Mouse (Mus musculus) limb, embryonic 14.5 days (tissue): ENCODE data around the gene Ufc1. TPM values are rescaled to one million over a fixed set of nuclear protein-coding genes. Genes with fewer than 3 reads are reported as not detected.
A peak's percentile ranks its signal among the peaks of the same experiment; 100 is the strongest.

Experiments
- ATAC-seq: fragments of 200-750 bp; cut with Nextera tagmentation; 2 replicates; pipeline ENCODE4 v1.8.0; 2017; ENCODE audit warnings: low read depth, moderate number of reproducible peaks, moderate TSS enrichment; ENCODE audit not compliant: low FRiP score
- DNase-seq: peaks from one replicate; pipeline ENCODE4 v3.0.0-alpha.2; 2015; ENCODE audit warnings: low spot score
- H3K27ac ChIP-seq: fragments of 300-500 bp; sonication (generic); replicated peaks from 2 replicates; pipeline ENCODE4 v1.5.1; 2014; ENCODE audit warnings: low read depth, mild to moderate bottlenecking, low read length, moderate library complexity, mixed read lengths
- H3K27me3 ChIP-seq: fragments of 300-500 bp; sonication (generic); 2 replicates; pipeline ENCODE4 v1.6.1; 2014; ENCODE audit warnings: low read length, mixed read lengths; ENCODE audit not compliant: control insufficient read depth, insufficient read depth
- H3K36me3 ChIP-seq: fragments of 300-500 bp; sonication (generic); 2 replicates; pipeline ENCODE4 v1.6.1; 2014; ENCODE audit warnings: mild to moderate bottlenecking, low read length, moderate library complexity, mixed read lengths; ENCODE audit not compliant: control insufficient read depth, insufficient read depth
- H3K4me1 ChIP-seq: fragments of 300-500 bp; sonication (generic); 2 replicates; pipeline ENCODE4 v1.6.1; 2014; ENCODE audit warnings: antibody characterized with exemption, low read length, mixed read lengths; ENCODE audit not compliant: control insufficient read depth, insufficient read depth
- H3K4me2 ChIP-seq: fragments of 300-500 bp; sonication (generic); replicated peaks from 2 replicates; pipeline ENCODE4 v1.6.1; 2014; ENCODE audit warnings: low read depth, mild to moderate bottlenecking, low read length, moderate library complexity; ENCODE audit not compliant: severe bottlenecking
- H3K4me3 ChIP-seq: fragments of 300-500 bp; sonication (generic); replicated peaks from 2 replicates; pipeline ENCODE4 v1.5.1; 2014; ENCODE audit warnings: low read length
- H3K9ac ChIP-seq: fragments of 300-500 bp; sonication (generic); 2 replicates; pipeline ENCODE4 v1.6.1; 2014; ENCODE audit warnings: mild to moderate bottlenecking, low read depth, low read length, moderate library complexity; ENCODE audit not compliant: severe bottlenecking
- H3K9me3 ChIP-seq: fragments of 300-500 bp; sonication (generic); 2 replicates; pipeline ENCODE4 v1.6.1; 2016; ENCODE audit warnings: low read length; ENCODE audit not compliant: control insufficient read depth
- POLR2A ChIP-seq: fragments of 200-500 bp; IDR thresholded peaks from 2 replicates; pipeline ENCODE4 v1.8.0; 2012; ENCODE audit warnings: inconsistent platforms, mild to moderate bottlenecking, moderate library complexity, borderline replicate concordance; ENCODE audit not compliant: insufficient read depth, insufficient read length; ENCODE audit errors: extremely low read depth
- WGBS: fragments of 180-500 bp; shearing (Covaris S2); extraction: QIAGEN DNeasy Blood & Tissue Kit; methylation state at CpG from one replicate; pipeline ENCODE4 v1.1.7; 2014; 5-methylcytosine and 5-hydroxymethylcytosine counted together
- polyA plus RNA-seq, 2 experiments: library from polyadenylated mRNA; depleted of rRNA in 1 of 2; stranded (reverse) in 1 of 2; unstranded in 1 of 2; fragments of >200 nt; fragmentation: Nextera tagmentation in 1 of 2; extraction: Ambion mirVana in 1 of 2; gene quantifications; 2 replicates each; pipeline versions ENCODE4 v1.2.1 to v1.2.3; 2012 to 2014

Ufc1 gene
- polyA plus RNA-seq, 2 experiments = 60.9 to 133 TPM

- Histone ChIP-seq H3K9ac (no peak overlapping the region), H3K4me2 (no peak overlapping the region), H3K4me1 (peaks cover 6% of the 10 kb centered on the region), H3K27me3 (no peaks in the 10 kb centered on the region), H3K4me3 (no peak overlapping the region), H3K27ac (no peak overlapping the region), H3K9me3 (no peaks in the 10 kb centered on the region), H3K36me3 (no peaks in the 10 kb centered on the region)
- DNase-seq (no peak), ATAC-seq (no peak)
- 63% methylated on average over 3 of the region's 3 CpGs for WGBS
- no peak for TF ChIP-seq POLR2A
Measured at GRCm38 (mm10) chr1:171298226-171298625, 3.4 kb upstream of the Ufc1 start.

GRCm38 (mm10) chr1:171295063-171295402 lies 209 bp upstream of the Ufc1 start:
- peak overlapping the region; percentile 96 for H3K27ac ChIP-seq
- TF ChIP-seq POLR2A = no peak
- WGBS = 19% methylated on average over 3 of the region's 3 CpGs
- H3K4me2 ChIP-seq = peak overlapping the region; percentile 53
- H3K4me1 ChIP-seq = peaks cover 9% of the 10 kb centered on the region
- H3K4me3 ChIP-seq = peak overlapping the region; percentile 66
- peaks cover 1% of the 10 kb centered on the region; the same call in 1 of the 2 replicates for H3K36me3 ChIP-seq
- no peaks in the 10 kb centered on the region for H3K27me3 ChIP-seq
- DNase-seq (no peak), ATAC-seq (no peak)
- H3K9me3 ChIP-seq = no peaks in the 10 kb centered on the region
- H3K9ac ChIP-seq = peak overlapping the region; percentile 89

- Histone ChIP-seq H3K36me3 (peaks cover 13% of the 10 kb centered on the region), H3K9me3 (no peaks in the 10 kb centered on the region), H3K9ac (peak overlapping the region; percentile 89), H3K4me2 (peak overlapping the region; percentile 83), H3K27me3 (no peaks in the 10 kb centered on the region), H3K4me3 (peak overlapping the region; percentile 66), H3K4me1 (peaks cover 9% of the 10 kb centered on the region), H3K27ac (peak overlapping the region; percentile 96)
- DNase-seq (no peak), ATAC-seq (no peak)
- WGBS = 28% methylated on average over 5 of the region's 5 CpGs
- TF ChIP-seq POLR2A = no peak
Measured at GRCm38 (mm10) chr1:171293906-171294297, 922 bp downstream of the Ufc1 start.

GRCm38 (mm10) chr1:171293351-171293750 lies 1.5 kb downstream of the Ufc1 start:
- no peaks in the 10 kb centered on the region for H3K9me3 ChIP-seq
- DNase-seq (no peak), ATAC-seq (no peak)
- TF ChIP-seq POLR2A = no peak
- H3K4me3 ChIP-seq = peak overlapping the region; percentile 66
- no peaks in the 10 kb centered on the region for H3K27me3 ChIP-seq
- 62% methylated on average over 3 of the region's 3 CpGs for WGBS
- H3K27ac ChIP-seq = peak overlapping the region; percentile 96; the same call in 1 of the 2 replicates
- peak overlapping the region; percentile 83 for H3K4me2 ChIP-seq
- peaks cover 17% of the 10 kb centered on the region for H3K36me3 ChIP-seq
- H3K9ac ChIP-seq = peak overlapping the region; percentile 89
- peaks cover 9% of the 10 kb centered on the region for H3K4me1 ChIP-seq

GRCm38 (mm10) chr1:171288328-171288727 lies 6.5 kb downstream of the Ufc1 start:
- ATAC-seq = no peak
- Histone ChIP-seq H3K27me3 (no peaks in the 10 kb centered on the region), H3K27ac (peak overlapping the region; percentile 69), H3K4me2 (peak overlapping the region; percentile 55; the same call in 1 of the 2 replicates), H3K9ac (peak overlapping the region; percentile 93; the same call in 1 of the 2 replicates), H3K4me1 (peaks cover 15% of the 10 kb centered on the region), H3K36me3 (peaks cover 52% of the 10 kb centered on the region), H3K4me3 (no peak overlapping the region), H3K9me3 (no peaks in the 10 kb centered on the region)
- TF ChIP-seq POLR2A = no peak
- DNase-seq = no peak
- WGBS = 69% methylated on average over 4 of the region's 4 CpGs
